Mouse (Mus musculus): Measurements from ENCODE around the gene Cend1. TPM values are rescaled to one million over a fixed set of nuclear protein-coding genes. Genes with fewer than 3 reads are reported as not detected.

Cend1 gene
- polyA plus RNA-seq, 1 experiment from 2014 or later: 1.6 TPM

DNA sequence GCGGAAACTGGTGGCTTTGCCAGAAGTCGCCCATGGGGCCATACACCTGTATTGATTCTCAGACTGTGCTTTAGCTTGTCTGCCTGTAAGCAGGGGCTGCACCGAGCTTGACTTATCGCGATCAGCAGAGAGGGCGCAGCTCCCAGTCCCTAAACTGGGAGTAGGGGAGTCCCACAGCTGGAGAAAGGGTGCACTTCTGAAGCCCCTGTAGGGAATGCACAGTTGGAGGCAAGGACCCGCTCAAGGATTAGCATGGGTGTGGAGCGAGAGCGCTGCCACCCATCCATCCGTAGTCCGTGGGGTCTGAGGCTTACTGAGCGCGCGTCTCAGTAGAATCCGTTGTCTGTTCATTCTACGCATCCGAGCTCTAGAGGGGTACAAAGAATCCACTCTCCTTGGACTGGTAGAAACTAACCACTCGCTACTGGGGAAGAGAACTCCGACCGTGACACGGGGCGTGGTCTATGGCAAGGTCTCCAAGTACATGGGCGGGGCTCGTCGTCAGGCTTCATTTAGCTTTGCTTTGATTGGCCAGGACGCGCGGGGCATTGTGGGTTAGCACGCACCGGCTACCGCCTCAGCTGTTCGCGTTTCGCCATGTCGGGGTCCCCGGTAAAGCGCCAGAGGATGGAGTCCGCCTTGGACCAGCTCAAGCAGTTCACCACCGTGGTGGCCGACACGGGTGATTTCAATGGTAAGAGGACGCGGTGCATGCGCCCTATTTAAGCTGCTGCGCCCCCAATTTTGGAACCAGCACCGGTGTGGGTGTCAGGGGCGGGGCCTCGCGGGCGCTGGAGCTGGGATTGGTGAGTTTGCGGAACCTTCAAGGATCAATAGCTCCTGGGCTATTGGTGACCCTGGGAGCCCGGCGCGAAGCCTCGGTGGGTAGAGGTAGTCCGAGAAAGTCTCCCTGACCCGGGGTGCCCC lies 37.4 kb downstream of the Cend1 start, which contains the start of gene Taldo1:
Gene Taldo1, plus strand, starts transcription at position 575 of the 927 bp plus-strand sequence.
- H3K4me3 ChIP-seq (ENCODE audit: control insufficient read depth in 1 of 2, insufficient read depth in 1 of 2, low read depth in 1 of 2, low read length in 2 of 2): peak within 1 kb of the TSS; percentile 79 to 90
- peak within 1 kb of the TSS; percentile 98 for H3K4me2 ChIP-seq (ENCODE audit: low read length)
- peak; percentile 93 for ATAC-seq (ENCODE audit: insufficient number of reproducible peaks, insufficient read depth, low FRiP score, low read depth)
- H3K9me3 ChIP-seq (ENCODE audit: control insufficient read depth, low read length): no peaks in the 10 kb centered on the region
- H3K36me3 ChIP-seq (ENCODE audit: control insufficient read depth, insufficient read depth, low read length): peaks cover 15% of the 10 kb centered on the region
- H3K27me3 ChIP-seq (ENCODE audit: control insufficient read depth, insufficient read depth, low read length): no peaks in the 10 kb centered on the region
- H3K4me1 ChIP-seq (ENCODE audit: control insufficient read depth in 2 of 2, insufficient read depth in 2 of 2, low read length in 2 of 2): peaks cover 10 to 12% of the 10 kb centered on the region in 2 experiments
- H3K27ac ChIP-seq (replicated peaks in 1 of 2; ENCODE audit: control insufficient read depth in 1 of 2, insufficient read depth in 1 of 2, low read depth in 2 of 2, low read length in 2 of 2): peak within 1 kb of the TSS; percentile 56 to 69
- WGBS: under 1% methylated on average over 57 of the region's 57 CpGs
- peak within 1 kb of the TSS; percentile 84 for H3K9ac ChIP-seq (ENCODE audit: low read length)

DNA sequence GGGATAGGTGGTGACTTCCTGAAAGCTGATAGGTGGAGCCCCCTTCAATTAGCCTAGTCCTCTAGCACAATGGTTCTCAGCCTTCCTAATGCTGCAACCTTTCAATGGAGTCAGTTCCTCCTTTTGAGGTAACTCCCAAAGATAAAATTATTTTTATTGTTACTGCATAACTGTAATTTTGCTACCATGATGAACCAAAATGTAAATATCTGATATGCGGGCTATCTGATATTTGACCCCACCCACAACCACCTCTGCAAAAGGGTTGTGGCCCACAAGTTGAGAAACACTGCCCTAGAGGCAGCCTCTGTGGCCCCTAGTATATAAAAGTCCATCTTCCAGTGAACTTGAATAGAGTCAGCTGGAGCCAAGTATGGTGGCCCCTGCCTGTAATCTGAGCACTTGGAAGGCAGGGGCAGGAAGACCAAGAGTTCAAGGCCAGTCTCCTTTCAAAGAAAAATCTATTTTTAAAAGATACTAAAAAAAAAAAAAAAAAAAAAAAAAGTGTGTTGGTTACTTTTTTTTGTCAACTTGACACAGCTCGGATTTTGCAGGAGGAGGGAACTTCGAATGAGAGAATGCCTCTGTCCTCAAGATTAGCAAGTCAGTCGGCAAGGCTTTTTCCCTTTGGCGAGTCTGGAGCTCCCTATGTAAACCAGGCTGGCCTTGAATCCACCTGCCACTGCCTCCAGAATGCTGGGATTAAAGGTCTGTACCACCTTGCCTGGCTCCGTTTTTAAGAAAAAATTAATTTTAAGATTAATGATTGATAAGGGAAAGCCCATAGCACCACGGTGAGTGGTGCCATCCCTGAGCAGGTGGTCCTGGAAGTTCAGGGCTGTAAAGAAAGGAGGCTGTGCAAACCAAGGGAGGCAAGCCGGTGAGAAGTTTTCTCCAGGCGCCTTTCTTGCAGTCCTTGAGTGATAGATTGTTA lies 38.7 kb downstream of the Cend1 start:
- 0 out of 2 replicates have a peak, but pooled peaks cover 3% of the 10 kb centered on the region for H3K36me3 ChIP-seq (ENCODE audit: control insufficient read depth, insufficient read depth, low read length)
- no peak for ATAC-seq (ENCODE audit: insufficient number of reproducible peaks, insufficient read depth, low FRiP score, low read depth)
- peak overlapping the region; percentile 98; the same call in 1 of the 2 replicates for H3K4me2 ChIP-seq (ENCODE audit: low read length)
- H3K4me3 ChIP-seq (ENCODE audit: control insufficient read depth in 1 of 2, insufficient read depth in 1 of 2, low read depth in 1 of 2, low read length in 2 of 2): no peak overlapping the region
- no peak overlapping the region for H3K27ac ChIP-seq (replicated peaks in 1 of 2; ENCODE audit: control insufficient read depth in 1 of 2, insufficient read depth in 1 of 2, low read depth in 2 of 2, low read length in 2 of 2)
- 55% methylated on average over 9 of the region's 9 CpGs for WGBS
- H3K9me3 ChIP-seq (ENCODE audit: control insufficient read depth, low read length): no peaks in the 10 kb centered on the region
- H3K9ac ChIP-seq (ENCODE audit: low read length): no peak overlapping the region
- H3K27me3 ChIP-seq (ENCODE audit: control insufficient read depth, insufficient read depth, low read length): no peaks in the 10 kb centered on the region
- peaks cover 10 to 12% of the 10 kb centered on the region in 2 experiments for H3K4me1 ChIP-seq (ENCODE audit: control insufficient read depth in 2 of 2, insufficient read depth in 2 of 2, low read length in 2 of 2)

DNA sequence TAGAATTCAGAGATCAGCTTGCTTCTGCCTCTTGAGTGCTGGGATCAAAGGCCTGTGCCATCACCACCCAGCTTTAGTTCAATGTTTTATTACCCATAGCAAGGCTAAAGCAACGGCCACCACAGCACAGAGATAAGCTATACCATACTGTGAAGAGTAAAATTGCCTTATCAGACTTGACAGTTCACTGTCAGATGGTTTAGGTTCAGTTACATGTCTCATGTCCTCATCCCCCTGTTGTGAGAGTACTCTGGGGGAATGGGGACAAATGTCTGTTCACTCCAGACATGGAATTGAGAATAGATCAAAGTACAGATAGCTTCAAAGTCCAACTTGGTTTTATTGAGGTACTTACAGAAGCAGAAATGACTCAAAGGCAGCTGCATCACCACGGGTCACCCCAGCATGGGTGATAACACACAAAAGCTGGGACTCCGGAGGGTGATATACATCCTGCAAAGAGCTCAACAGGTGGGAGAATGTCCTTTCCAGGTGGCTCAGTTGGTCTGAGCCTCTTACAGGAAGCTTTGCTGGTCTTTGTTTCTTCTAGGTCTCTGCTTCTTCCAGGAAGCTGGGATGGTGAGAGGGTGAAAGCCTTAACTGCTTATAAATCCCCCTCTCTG lies 40.7 kb downstream of the Cend1 start:
- no peak for ATAC-seq (ENCODE audit: insufficient number of reproducible peaks, insufficient read depth, low FRiP score, low read depth)
- H3K4me2 ChIP-seq (ENCODE audit: low read length): no peak overlapping the region
- H3K4me3 ChIP-seq (ENCODE audit: control insufficient read depth in 1 of 2, insufficient read depth in 1 of 2, low read depth in 1 of 2, low read length in 2 of 2): no peak overlapping the region
- 45% methylated on average over 3 of the region's 3 CpGs for WGBS
- no peaks in the 10 kb centered on the region for H3K27me3 ChIP-seq (ENCODE audit: control insufficient read depth, insufficient read depth, low read length)
- H3K9me3 ChIP-seq (ENCODE audit: control insufficient read depth, low read length): no peaks in the 10 kb centered on the region
- no peak overlapping the region for H3K27ac ChIP-seq (replicated peaks in 1 of 2; ENCODE audit: control insufficient read depth in 1 of 2, insufficient read depth in 1 of 2, low read depth in 2 of 2, low read length in 2 of 2)
- no peak overlapping the region for H3K9ac ChIP-seq (ENCODE audit: low read length)
- no peaks in the 10 kb centered on the region for H3K36me3 ChIP-seq (ENCODE audit: control insufficient read depth, insufficient read depth, low read length)
- peaks cover 10 to 12% of the 10 kb centered on the region in 2 experiments for H3K4me1 ChIP-seq (ENCODE audit: control insufficient read depth in 2 of 2, insufficient read depth in 2 of 2, low read length in 2 of 2)

DNA sequence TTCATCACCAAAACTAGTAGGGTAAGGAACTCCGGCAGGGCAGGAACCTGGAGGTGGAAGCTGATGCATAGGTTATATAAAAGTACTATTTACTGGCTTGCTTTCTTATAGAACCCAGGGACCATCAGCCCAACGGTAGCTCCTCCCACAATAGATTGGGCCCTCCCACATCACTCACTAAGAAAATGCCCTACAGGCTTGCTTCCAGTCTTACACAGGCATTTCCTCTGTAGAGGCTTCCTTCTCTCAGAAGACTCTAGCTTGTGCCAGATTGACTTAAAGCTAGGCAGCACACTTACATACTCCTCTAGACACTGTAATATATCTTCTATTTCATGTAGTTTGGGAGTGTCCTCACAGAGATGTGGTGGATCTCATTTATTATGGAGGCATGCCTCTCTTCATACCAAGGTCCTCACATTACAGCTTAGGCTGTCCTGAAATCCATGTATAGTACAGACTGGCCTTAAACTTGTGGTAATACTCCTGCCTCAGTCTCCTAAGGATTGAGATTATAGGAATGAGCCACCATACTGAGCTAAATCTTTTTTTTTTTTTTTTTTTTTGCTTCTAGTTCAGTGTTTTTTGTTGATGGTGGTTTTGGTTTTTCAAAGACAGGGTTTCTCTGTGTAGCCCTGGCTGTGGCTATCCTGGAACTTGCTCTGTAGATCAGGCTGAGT lies 41.3 kb downstream of the Cend1 start:
- Histone ChIP-seq H3K9ac (ENCODE audit: low read length) (no peak overlapping the region), H3K9me3 (ENCODE audit: control insufficient read depth, low read length) (no peaks in the 10 kb centered on the region), H3K27ac (replicated peaks in 1 of 2; ENCODE audit: control insufficient read depth in 1 of 2, insufficient read depth in 1 of 2, low read depth in 2 of 2, low read length in 2 of 2) (no peak overlapping the region), H3K4me2 (ENCODE audit: low read length) (no peak overlapping the region), H3K27me3 (ENCODE audit: control insufficient read depth, insufficient read depth, low read length) (no peaks in the 10 kb centered on the region), H3K4me1 (ENCODE audit: control insufficient read depth in 2 of 2, insufficient read depth in 2 of 2, low read length in 2 of 2) (peaks cover 7 to 8% of the 10 kb centered on the region in 2 experiments), H3K4me3 (ENCODE audit: control insufficient read depth in 1 of 2, insufficient read depth in 1 of 2, low read depth in 1 of 2, low read length in 2 of 2) (no peak overlapping the region), H3K36me3 (ENCODE audit: control insufficient read depth, insufficient read depth, low read length) (no peaks in the 10 kb centered on the region)
- WGBS: 47% methylated on average over 2 of the region's 2 CpGs
- no peak for ATAC-seq (ENCODE audit: insufficient number of reproducible peaks, insufficient read depth, low FRiP score, low read depth)

DNA sequence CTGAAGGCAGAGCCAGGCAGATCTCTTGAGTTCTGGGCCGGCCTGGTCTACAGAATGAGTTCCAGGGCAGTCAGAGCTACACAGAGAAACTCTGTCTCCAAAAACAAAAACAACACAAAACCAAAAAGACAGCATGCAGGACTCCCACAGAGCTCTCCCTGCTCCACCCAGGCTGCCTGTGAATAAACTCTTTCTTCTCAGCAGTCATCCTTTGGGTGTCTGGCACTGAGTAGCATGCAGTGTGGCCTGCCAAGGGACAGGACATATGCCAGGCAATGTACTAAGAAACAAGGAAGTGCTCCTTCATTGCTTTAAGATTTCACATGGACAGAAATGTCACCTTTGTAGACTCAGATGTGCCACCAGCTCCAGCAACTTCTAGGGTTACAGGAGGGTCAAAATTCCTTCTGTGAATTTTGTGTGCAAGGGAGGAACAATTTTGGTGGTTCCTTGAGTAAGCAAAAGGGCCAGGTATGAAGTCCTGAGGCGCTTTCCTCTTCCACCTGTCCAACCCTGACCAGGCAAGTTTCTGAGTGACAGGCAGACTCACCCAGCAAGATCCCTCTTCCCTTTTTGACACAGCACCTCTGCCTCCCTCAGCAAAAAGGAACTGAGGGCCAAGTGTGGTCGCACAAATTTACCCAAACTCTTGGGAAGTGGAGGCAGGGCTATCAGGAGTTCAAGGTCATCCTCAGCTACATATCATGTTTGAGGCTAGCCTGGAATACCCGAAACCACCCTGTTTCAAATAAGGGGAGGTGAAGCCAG lies 48.0 kb downstream of the Cend1 start:
- ATAC-seq (ENCODE audit: insufficient number of reproducible peaks, insufficient read depth, low FRiP score, low read depth): no peak
- no peaks in the 10 kb centered on the region for H3K36me3 ChIP-seq (ENCODE audit: control insufficient read depth, insufficient read depth, low read length)
- no peaks in the 10 kb centered on the region for H3K4me1 ChIP-seq (ENCODE audit: control insufficient read depth in 2 of 2, insufficient read depth in 2 of 2, low read length in 2 of 2)
- no peak overlapping the region for H3K4me3 ChIP-seq (ENCODE audit: control insufficient read depth in 1 of 2, insufficient read depth in 1 of 2, low read depth in 1 of 2, low read length in 2 of 2)
- no peak overlapping the region for H3K4me2 ChIP-seq (ENCODE audit: low read length)
- no peaks in the 10 kb centered on the region for H3K27me3 ChIP-seq (ENCODE audit: control insufficient read depth, insufficient read depth, low read length)
- H3K9ac ChIP-seq (ENCODE audit: low read length): no peak overlapping the region
- WGBS: 73% methylated on average over 4 of the region's 4 CpGs
- no peaks in the 10 kb centered on the region for H3K9me3 ChIP-seq (ENCODE audit: control insufficient read depth, low read length)
- no peak overlapping the region for H3K27ac ChIP-seq (replicated peaks in 1 of 2; ENCODE audit: control insufficient read depth in 1 of 2, insufficient read depth in 1 of 2, low read depth in 2 of 2, low read length in 2 of 2)

DNA sequence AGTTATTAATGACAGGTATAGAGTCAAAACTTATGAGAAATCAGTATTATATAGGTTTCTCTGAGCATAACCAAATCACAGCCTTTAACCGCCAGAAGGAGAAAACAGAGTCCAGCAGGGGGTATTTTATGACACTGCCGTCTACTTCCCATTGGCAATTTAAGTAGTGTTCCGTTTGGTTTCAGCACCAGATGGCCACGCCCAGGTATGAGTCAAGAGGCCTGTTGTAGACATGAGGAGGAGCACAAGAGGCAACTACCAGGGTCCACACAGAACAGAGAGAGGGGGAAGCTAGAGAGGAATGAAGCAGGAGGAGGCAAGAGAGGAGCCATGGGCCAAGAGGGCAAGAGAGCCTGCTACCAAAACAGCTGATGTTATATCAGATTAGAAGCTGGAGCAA lies 49.7 kb downstream of the Cend1 start:
- Histone ChIP-seq H3K4me2 (ENCODE audit: low read length) (no peak overlapping the region), H3K27ac (replicated peaks in 1 of 2; ENCODE audit: control insufficient read depth in 1 of 2, insufficient read depth in 1 of 2, low read depth in 2 of 2, low read length in 2 of 2) (no peak overlapping the region), H3K4me1 (ENCODE audit: control insufficient read depth in 2 of 2, insufficient read depth in 2 of 2, low read length in 2 of 2) (no peaks in the 10 kb centered on the region), H3K9me3 (ENCODE audit: control insufficient read depth, low read length) (no peaks in the 10 kb centered on the region), H3K36me3 (ENCODE audit: control insufficient read depth, insufficient read depth, low read length) (no peaks in the 10 kb centered on the region), H3K27me3 (ENCODE audit: control insufficient read depth, insufficient read depth, low read length) (no peaks in the 10 kb centered on the region), H3K4me3 (ENCODE audit: control insufficient read depth in 1 of 2, insufficient read depth in 1 of 2, low read depth in 1 of 2, low read length in 2 of 2) (no peak overlapping the region), H3K9ac (ENCODE audit: low read length) (no peak overlapping the region)
- ATAC-seq (ENCODE audit: insufficient number of reproducible peaks, insufficient read depth, low FRiP score, low read depth): no peak
- 64% methylated on average over 4 of the region's 4 CpGs for WGBS
